Mouse (Mus musculus) liver, adult 2 months (tissue): ENCODE results near the gene Rln1. TPM values are rescaled to one million over a fixed set of nuclear protein-coding genes. Genes with fewer than 3 reads are reported as not detected.

Experiments used
- DNase-seq: peaks from one replicate; pipeline ENCODE4 v3.0.0-alpha.2; 2011; ENCODE audit warnings: low read depth, low spot score; ENCODE audit errors: extremely low read depth
- H3K27ac ChIP-seq: fragments of 200-500 bp; replicated peaks from 2 replicates; pipeline ENCODE4 v1.5.1; 2012; ENCODE audit warnings: low read depth, mild to moderate bottlenecking, control low read depth, inconsistent platforms, low read length; ENCODE audit not compliant: insufficient read depth
- H3K27me3 ChIP-seq: fragments of 200-500 bp; 2 replicates; pipeline ENCODE4 v1.6.1; 2012; ENCODE audit warnings: mild to moderate bottlenecking, moderate library complexity, low read length, inconsistent platforms; ENCODE audit not compliant: control insufficient read depth, insufficient read depth
- H3K36me3 ChIP-seq: fragments of 200-500 bp; 2 replicates; pipeline ENCODE4 v1.6.1; 2012; ENCODE audit warnings: low read length, inconsistent platforms; ENCODE audit not compliant: control insufficient read depth, insufficient read depth
- H3K4me1 ChIP-seq: fragments of 200-500 bp; 2 replicates; pipeline ENCODE4 v1.6.1; 2011; ENCODE audit warnings: low read length; ENCODE audit not compliant: control insufficient read depth, insufficient read depth
- H3K4me3 ChIP-seq: fragments of 200-500 bp; 2 replicates; pipeline ENCODE4 v1.5.1; 2011; ENCODE audit warnings: low read depth, mild to moderate bottlenecking, control low read depth, low read length, moderate library complexity; ENCODE audit not compliant: insufficient read depth
- H3K79me2 ChIP-seq: fragments of 200-500 bp; 2 replicates; pipeline ENCODE4 v1.6.1; 2012; ENCODE audit warnings: inconsistent platforms, mild to moderate bottlenecking, low read length, moderate library complexity; ENCODE audit not compliant: control insufficient read depth, insufficient read depth
- H3K9ac ChIP-seq: fragments of 200-500 bp; 2 replicates; pipeline ENCODE4 v1.6.1; 2012; ENCODE audit warnings: low read depth, mild to moderate bottlenecking, control low read depth, inconsistent platforms, low read length
- CTCF ChIP-seq: fragments of 200-500 bp; IDR thresholded peaks from 2 replicates; pipeline ENCODE4 v1.5.1; 2011; ENCODE audit warnings: low read depth, low read length, control low read depth
- POLR2A ChIP-seq: fragments of 200-500 bp; IDR thresholded peaks from 2 replicates; pipeline ENCODE4 v1.6.1; 2011; ENCODE audit warnings: low read length, control low read depth; ENCODE audit not compliant: insufficient read depth; ENCODE audit errors: extremely low read depth
- WGBS: fragments of 180-500 bp; shearing (Covaris S2); methylation state at CpG from one replicate; pipeline ENCODE4 v1.1.7; 2018; 5-methylcytosine and 5-hydroxymethylcytosine counted together
- polyA plus RNA-seq: library from polyadenylated mRNA; depleted of rRNA; stranded (reverse); fragments of >200 nt; gene quantifications from 2 replicates; pipeline ENCODE4 v1.2.3, GENCODE M21; 2012; rRNA removed
- total RNA-seq: library from RNA; depleted of rRNA; stranded (reverse); fragments of >200 nt; gene quantifications from 2 replicates; pipeline ENCODE4 v1.2.3, GENCODE M21; 2014; rRNA removed

Rln1 gene
- total RNA-seq (not detected in 2 replicates), polyA plus RNA-seq (not detected in 2 replicates)

GRCm38 (mm10) chr19:29334068-29334745 is at the start of gene Rln1:
Gene Rln1 (minus strand): TSS chr19:29334670.
- no peak within 1 kb of the TSS for H3K9ac ChIP-seq
- no peaks in the 10 kb centered on the region for H3K36me3 ChIP-seq
- no peak for DNase-seq
- no peak within 1 kb of the TSS for H3K27ac ChIP-seq
- peaks cover 5% of the 10 kb centered on the region; the same call in 1 of the 2 replicates for H3K27me3 ChIP-seq
- no peaks in the 10 kb centered on the region for H3K4me1 ChIP-seq
- TF ChIP-seq CTCF (no peak), POLR2A (no peak)
- H3K79me2 ChIP-seq, result no peaks in the 10 kb centered on the region
- H3K4me3 ChIP-seq, result 0 out of 2 replicates have a peak within 1 kb of the TSS, but pooled peaks have one; percentile 5
- WGBS, result 8% methylated on average over 23 of the region's 23 CpGs

GRCm38 (mm10) chr19:29383368-29383767 is 48.9 kb upstream of the Rln1 start:
- Histone ChIP-seq H3K4me1 (no peaks in the 10 kb centered on the region), H3K4me3 (no peak overlapping the region), H3K9ac (no peak overlapping the region), H3K79me2 (no peaks in the 10 kb centered on the region), H3K36me3 (no peaks in the 10 kb centered on the region), H3K27me3 (no peaks in the 10 kb centered on the region), H3K27ac (no peak overlapping the region)
- DNase-seq, result no peak
- TF ChIP-seq CTCF (no peak), POLR2A (no peak)
- 93% methylated on average over 5 of the region's 5 CpGs for WGBS

GRCm38 (mm10) chr19:29379839-29380603 is 45.6 kb upstream of the Rln1 start:
- H3K79me2 ChIP-seq, result no peaks in the 10 kb centered on the region
- WGBS, result 33% methylated on average over 14 of the region's 14 CpGs
- H3K4me1 ChIP-seq, result no peaks in the 10 kb centered on the region
- no peak overlapping the region for H3K27ac ChIP-seq
- H3K9ac ChIP-seq, result no peak overlapping the region
- no peak for TF ChIP-seq POLR2A
- TF ChIP-seq CTCF, result no peak
- no peak overlapping the region for H3K4me3 ChIP-seq
- peak; percentile 30 for DNase-seq
- no peaks in the 10 kb centered on the region; the same call in 1 of the 2 replicates for H3K36me3 ChIP-seq
- H3K27me3 ChIP-seq, result no peaks in the 10 kb centered on the region

GRCm38 (mm10) chr19:29376382-29376781 is 41.9 kb upstream of the Rln1 start:
- Histone ChIP-seq H3K79me2 (no peaks in the 10 kb centered on the region), H3K4me3 (no peak overlapping the region), H3K27ac (no peak overlapping the region), H3K27me3 (no peaks in the 10 kb centered on the region), H3K9ac (no peak overlapping the region), H3K4me1 (peaks cover 5% of the 10 kb centered on the region), H3K36me3 (no peaks in the 10 kb centered on the region; the same call in 1 of the 2 replicates)
- TF ChIP-seq CTCF (no peak), POLR2A (no peak)
- WGBS, result 88% methylated on average over 3 of the region's 3 CpGs
- no peak for DNase-seq

- no peak overlapping the region for H3K4me3 ChIP-seq
- H3K4me1 ChIP-seq, result peaks cover 7% of the 10 kb centered on the region
- no peak for TF ChIP-seq POLR2A
- DNase-seq, result no peak
- H3K9ac ChIP-seq, result no peak overlapping the region
- H3K79me2 ChIP-seq, result no peaks in the 10 kb centered on the region
- no peaks in the 10 kb centered on the region; the same call in 1 of the 2 replicates for H3K36me3 ChIP-seq
- no peaks in the 10 kb centered on the region for H3K27me3 ChIP-seq
- no peak overlapping the region for H3K27ac ChIP-seq
- 94% methylated on average over 9 of the region's 9 CpGs for WGBS
Observed at GRCm38 (mm10) chr19:29374947-29375346, 40.5 kb upstream of the Rln1 start.

GRCm38 (mm10) chr19:29373438-29373837 is 39.0 kb upstream of the Rln1 start:
- Histone ChIP-seq H3K27ac (no peak overlapping the region), H3K4me3 (no peak overlapping the region), H3K27me3 (no peaks in the 10 kb centered on the region), H3K36me3 (no peaks in the 10 kb centered on the region; the same call in 1 of the 2 replicates), H3K4me1 (peaks cover 8% of the 10 kb centered on the region), H3K9ac (no peak overlapping the region), H3K79me2 (no peaks in the 10 kb centered on the region)
- TF ChIP-seq CTCF, result no peak
- TF ChIP-seq POLR2A, result no peak
- DNase-seq, result no peak
- 78% methylated on average over 11 of the region's 11 CpGs for WGBS
